Mouse (Mus musculus): ENCODE measurements at regions not wholly inside any gene's neighbourhood (a gene's known extent, or its start where the extent isn't known, plus 50 kb on each side); places are given as distances from the start of the nearest gene placed in this dataset.
"Not testable (repeated sequence)": the region's sequence is repeated elsewhere in the genome, so short reads cannot be mapped to it uniquely, and the experiment has no call there.

DNA sequence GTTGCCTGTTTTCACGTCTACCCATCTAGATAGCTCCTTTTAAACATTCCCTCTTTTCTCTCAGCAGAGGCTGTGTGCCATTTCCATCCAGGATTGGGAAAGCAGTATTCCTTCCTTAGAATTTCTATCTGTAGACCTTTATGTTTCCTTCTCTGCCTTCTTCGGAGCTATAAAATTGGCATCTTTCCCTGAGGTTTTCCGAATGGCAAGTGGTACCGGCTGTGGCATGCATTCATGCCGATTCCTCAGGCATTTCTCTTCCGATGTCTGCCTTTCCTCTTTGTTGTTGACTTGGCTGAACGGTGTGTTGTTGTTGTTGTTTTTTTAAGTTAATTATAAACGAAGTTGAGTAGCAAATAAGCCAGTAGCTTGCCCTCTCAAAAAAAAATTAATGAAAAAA lies 243.3 kb upstream of the Pmfbp1 start:
- ChIA-PET POLR2A (interaction anchor here in 1 of 4 experiments (0.6 kb wide), 1 partner anchor 9 kb away, joined by 3 read pairs; no protein-coding TSS in a partner anchor), CTCF (no interaction called here)

DNA sequence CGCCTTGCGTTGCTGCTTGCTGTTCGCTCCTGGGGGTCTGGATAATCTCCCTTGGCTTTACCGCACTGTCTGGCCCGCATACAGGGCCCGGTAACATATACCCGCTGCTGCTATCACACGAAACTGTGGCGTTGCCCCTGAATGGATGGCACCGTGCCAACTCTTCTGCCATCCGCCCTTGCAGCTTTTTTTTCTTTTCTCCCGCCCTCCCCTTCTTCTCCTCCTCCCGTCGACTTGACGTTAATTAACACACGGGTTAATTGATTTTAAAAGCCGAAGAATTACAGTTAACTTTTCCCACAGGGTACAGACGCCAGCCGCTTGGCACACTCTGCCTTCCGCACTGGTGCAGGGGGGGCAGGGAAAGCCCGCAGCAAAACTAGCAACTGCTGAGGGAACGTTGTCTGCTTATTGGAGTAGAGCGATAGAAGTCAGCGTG lies 242.4 kb upstream of the Pmfbp1 start:
- CTCF ChIA-PET = no interaction called here
- POLR2A ChIA-PET = interaction anchor here in 1 of 4 experiments (0.6 kb wide), 1 partner anchor 8 kb away, joined by 3 read pairs; no protein-coding TSS in a partner anchor

DNA sequence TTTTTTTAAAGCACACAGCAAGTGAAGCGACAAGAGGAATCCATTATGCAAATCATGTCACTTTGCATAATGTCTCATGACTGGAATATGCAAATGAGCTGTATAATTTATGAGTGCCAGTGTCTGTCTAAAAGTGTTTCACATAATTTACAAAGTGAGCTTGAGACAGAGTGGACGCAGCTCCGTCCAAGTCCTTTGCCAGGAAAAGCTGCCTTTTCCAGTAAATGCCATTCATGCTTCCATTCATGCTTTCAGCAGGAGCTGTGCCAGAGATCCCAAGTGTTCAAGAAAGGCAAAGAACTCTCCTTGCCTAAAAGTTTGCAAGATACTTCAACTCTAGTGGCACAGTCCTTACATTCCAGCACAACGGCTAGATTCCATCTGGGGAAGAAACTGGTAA lies 241.4 kb upstream of the Pmfbp1 start:
- POLR2A ChIA-PET = no interaction called here
- CTCF ChIA-PET = interaction anchor here in 1 of 4 experiments (0.6 kb wide), 1 partner anchor 341 kb away, joined by 3 read pairs; no protein-coding TSS in a partner anchor

DNA sequence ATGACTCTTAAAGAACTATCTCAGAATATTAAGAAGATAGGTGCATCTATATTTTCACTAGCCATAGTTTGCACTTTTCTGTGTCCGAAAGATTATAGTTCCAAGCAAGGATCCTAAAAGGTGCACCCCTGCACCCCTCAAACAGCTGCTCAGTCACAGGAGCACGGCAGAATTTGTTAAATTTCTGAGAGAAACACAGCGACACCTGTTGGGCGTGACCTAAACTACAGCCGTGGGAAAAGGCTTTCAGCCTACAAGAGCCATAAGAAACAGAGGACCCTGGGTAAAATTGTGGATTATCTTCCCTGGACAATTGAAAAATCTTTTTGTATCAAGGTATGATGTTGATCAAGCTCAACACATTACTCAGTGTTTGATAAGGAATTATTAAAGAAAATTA lies 214.7 kb upstream of the Pmfbp1 start:
- ChIA-PET POLR2A (interaction anchor here in 1 of 4 experiments (2.0 kb wide), 1 partner anchor 11 kb away, joined by 5 read pairs; no protein-coding TSS in a partner anchor), CTCF (interaction anchor here in 3 of 4 experiments (0.6 to 1.3 kb wide), 7 partner anchors 10 to 234 kb away, joined by 3 to 4 read pairs (median 3); no protein-coding TSS in a partner anchor)

DNA sequence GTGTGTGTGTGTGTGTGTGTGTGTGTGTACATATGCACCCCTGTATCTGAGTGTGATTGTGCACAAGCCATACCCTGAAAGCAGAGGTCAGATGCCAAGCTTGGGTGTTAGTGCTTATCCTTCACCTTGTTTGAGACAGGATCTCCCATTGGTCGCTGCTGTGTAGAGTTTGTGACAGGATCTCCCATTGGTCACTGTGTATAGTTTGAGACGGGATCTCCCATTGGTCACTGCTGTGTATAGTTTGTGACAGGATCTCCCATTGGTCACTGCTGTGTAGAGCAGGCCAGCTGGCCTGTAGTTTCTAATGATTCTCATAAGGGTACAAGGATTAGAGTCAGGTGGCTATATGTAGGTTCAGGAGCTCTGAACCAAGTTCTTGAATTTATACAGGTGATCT lies 213.3 kb upstream of the Pmfbp1 start:
- POLR2A ChIA-PET = interaction anchor here in 1 of 4 experiments (0.6 kb wide), 1 partner anchor 1870 kb away, joined by 5 read pairs; no protein-coding TSS in a partner anchor
- CTCF ChIA-PET = interaction anchor here in 1 of 4 experiments (0.7 kb wide), 1 partner anchor 37 kb away, joined by 3 read pairs; no protein-coding TSS in a partner anchor

DNA sequence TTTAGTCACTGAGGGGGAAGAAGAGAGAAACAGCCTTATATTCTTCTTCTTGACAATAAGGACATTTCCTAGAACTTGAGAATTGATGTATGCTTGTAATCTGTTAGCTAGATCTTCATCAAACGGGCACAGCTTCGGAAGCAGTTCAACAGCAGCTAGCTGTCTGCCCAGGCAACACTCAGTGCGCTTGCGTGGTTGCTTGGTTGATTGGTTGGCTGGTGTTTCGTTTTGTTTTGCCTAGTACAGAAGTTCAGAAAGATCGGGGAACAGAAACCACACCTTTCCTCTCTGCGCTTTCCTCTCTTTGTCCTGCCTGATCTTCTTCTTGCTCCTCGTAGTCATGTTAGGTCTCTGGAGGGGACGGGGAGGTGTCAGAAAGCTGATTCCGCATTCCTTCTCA lies 212.2 kb upstream of the Pmfbp1 start:
- ChIA-PET CTCF (interaction anchor here in 3 of 4 experiments (0.6 kb wide), 3 partner anchors 95 to 513 kb away, joined by 3 to 4 read pairs (median 4); no protein-coding TSS in a partner anchor), POLR2A (no interaction called here)

DNA sequence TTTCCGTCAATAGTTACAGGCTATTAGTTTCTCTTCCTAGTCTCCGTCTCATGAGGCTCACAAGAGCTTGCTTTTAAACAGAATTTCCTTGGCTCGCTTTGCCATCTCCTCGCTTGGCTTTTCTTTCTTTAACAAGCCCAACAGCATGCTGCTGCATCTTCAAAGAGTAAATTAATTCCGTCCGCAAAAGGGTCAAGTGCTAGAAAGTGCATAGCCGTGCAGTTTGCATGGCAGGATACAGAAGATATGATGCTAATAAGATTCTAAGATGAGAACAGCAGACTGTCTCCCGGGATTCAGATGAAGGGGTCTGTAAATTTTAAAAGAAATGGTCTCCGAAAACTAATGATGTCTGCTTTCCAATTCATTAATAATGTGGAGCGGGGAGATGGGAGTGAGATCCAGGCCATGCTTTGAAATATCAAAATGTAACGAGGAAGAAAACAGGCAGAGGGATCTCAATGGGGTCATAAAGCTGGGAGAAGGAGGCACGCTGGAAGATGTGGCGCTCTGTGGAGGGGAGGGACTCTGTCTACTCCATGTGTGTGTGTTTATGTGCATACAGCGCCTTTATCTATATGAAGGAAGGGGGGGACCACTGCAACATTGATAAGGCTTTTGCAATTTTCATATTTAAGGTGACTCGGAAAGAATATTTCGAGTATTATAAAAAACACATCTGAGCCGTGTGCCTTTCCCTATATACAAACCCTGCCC lies 183.0 kb upstream of the Pmfbp1 start:
- ChIA-PET POLR2A (interaction anchor here in 1 of 4 experiments (0.5 kb wide), 1 partner anchor 997 kb away, joined by 3 read pairs; no protein-coding TSS in a partner anchor), CTCF (interaction anchor here in 1 of 4 experiments (0.6 kb wide), 1 partner anchor 803 kb away, joined by 7 read pairs; no protein-coding TSS in a partner anchor)

DNA sequence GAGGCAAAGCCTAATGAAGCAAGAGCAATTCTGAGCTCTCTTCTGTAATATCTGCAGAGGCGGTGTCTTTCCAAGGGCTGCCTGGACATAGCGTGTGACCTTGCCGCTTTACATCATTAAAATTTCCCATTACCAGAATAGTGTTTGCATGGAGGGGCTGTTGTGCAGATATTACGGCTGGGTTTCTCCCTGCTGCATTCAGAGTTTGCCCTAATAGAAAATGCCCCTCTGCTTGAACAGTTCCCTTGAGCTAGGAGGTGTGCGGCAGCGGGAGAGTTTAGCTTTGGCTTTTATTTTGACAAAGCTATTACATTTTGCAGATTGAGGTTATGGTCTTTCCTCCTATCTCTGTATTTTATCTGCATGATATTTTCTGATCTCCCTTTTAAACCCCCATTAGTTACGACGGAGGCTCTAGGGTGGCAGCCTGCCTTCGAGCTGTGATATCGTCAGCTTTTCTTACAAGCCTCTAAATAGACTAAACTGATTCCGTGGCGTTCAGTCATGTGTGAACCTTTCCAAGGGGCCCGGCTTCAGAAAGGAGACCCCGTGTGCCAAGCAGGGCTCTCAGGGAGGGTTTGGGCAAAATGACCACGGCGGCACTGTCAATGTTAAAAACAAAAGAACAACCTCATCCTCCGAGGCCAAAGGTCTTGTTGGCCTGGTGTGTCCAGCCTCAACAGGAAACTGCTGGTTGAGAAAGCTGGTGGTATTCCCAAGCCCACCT lies 182.2 kb upstream of the Pmfbp1 start:
- ChIA-PET POLR2A (interaction anchor here in 1 of 4 experiments (0.5 to 1.3 kb wide), 2 partner anchors 14 to 996 kb away, joined by 3 read pairs; no protein-coding TSS in a partner anchor), CTCF (interaction anchor here in 3 of 4 experiments (0.6 to 1.1 kb wide), 3 partner anchors 128 to 802 kb away, joined by 4 to 7 read pairs (median 7); no protein-coding TSS in a partner anchor)

DNA sequence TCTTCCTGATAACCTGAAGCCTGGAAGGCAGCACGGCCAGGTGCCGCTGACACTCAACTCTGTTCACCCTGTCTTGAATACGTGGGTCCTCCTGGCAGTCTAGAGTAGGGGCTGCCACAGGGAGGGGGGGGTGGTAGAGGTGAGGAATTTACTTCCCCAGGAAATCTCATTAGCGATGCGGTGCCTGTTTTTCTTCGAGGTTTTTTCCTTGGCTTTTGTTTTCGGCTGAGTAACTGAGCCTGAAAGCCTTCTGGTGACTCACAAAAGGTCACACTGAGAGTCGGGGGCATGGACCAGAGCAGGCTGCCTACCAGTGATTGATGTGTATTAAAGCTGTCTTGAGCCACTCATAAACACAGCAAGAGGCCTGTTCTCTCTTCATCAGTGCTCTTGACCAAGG lies 181.1 kb upstream of the Pmfbp1 start:
- POLR2A ChIA-PET = interaction anchor here in 1 of 4 experiments (1.3 kb wide), 1 partner anchor 13 kb away, joined by 3 read pairs; no protein-coding TSS in a partner anchor
- CTCF ChIA-PET = interaction anchor here in 1 of 4 experiments (1.1 kb wide), 1 partner anchor 127 kb away, joined by 7 read pairs; no protein-coding TSS in a partner anchor

DNA sequence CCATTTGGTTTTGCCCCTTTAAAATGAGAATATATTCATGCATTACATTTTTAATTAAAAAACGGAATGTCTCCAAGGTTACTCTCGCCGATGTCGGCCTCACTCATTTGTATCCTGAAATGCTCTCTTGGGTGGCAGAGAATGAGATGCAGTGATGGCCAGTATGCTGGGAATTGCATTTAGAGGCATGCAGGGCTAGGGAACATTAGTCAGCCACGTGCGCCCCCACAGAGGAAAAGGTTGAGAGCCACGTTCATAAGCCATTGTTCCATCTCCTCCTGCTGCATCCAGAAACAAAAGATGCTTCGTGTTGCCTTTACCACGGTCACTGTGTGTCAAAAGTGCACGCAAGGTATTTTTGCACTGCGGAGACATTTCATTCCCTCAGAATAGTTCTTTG lies 172.9 kb upstream of the Pmfbp1 start:
- ChIA-PET POLR2A (no interaction called here), CTCF (no interaction called here)

DNA sequence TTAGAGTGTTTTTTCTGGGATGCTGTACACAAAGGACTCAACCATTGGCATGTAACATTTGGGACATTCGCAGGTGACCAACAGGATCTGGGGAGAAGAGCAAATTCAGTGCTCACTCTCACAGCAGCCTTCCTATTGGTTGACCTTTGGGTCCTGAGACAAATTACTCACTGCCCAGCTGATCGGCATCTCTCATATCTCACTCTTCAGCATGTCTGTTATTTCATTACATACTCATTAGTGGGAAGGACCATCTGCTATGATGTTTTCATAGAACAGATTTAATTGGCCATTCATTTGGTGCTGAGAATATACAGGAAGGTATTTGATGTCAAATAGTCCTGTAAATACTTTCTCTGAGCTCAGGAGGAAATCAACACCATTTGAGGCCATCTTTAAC lies 170.5 kb upstream of the Pmfbp1 start:
- ChIA-PET POLR2A (no interaction called here), CTCF (interaction anchor here in 1 of 4 experiments (0.6 kb wide), 1 partner anchor 415 kb away, joined by 3 read pairs; no protein-coding TSS in a partner anchor)

DNA sequence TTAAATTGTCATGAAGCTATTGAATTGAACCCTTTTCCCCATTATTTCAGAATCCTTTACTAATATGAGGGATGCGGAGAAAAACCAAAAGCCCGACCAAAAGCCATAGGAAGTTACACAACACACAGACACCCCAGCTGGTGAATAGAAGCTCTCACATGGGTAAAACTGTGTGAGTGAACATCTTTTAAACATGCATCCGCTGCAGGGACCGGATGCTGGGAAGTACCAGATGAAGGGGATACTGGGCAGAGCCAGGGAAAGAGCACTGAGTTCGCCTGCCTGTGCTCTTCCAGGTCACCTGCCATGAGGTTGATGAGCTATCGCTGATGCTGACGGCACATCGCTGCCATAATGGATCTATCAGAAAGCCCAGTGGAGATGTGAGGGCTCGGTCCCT lies 169.6 kb upstream of the Pmfbp1 start:
- POLR2A ChIA-PET = no interaction called here
- CTCF ChIA-PET = interaction anchor here in 2 of 4 experiments (0.7 to 1.1 kb wide), 2 partner anchors 14 to 212 kb away, joined by 3 to 8 read pairs; no protein-coding TSS in a partner anchor

DNA sequence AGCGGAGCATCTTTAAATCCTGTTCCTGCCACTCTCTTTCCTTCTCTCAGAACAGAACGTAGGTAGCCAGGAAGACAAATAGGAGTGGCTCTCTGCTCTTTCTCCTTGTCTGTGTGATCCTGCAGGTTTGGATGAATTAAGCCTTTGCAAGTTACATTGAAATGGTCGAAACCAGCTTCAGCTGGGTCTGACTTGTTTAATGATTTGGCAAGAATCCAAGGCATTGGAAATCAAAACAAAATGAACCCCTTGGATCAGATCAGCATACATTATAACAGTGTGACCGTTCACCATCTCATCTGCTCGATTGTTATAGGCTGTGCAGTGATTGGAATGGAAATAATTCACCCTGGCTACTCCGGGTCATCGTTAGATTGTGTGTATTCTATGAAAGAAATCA lies 157.6 kb upstream of the Pmfbp1 start:
- ChIA-PET POLR2A (no interaction called here), CTCF (interaction anchor here in 1 of 4 experiments (0.6 kb wide), 1 partner anchor 1263 kb away, joined by 3 read pairs; no protein-coding TSS in a partner anchor)

DNA sequence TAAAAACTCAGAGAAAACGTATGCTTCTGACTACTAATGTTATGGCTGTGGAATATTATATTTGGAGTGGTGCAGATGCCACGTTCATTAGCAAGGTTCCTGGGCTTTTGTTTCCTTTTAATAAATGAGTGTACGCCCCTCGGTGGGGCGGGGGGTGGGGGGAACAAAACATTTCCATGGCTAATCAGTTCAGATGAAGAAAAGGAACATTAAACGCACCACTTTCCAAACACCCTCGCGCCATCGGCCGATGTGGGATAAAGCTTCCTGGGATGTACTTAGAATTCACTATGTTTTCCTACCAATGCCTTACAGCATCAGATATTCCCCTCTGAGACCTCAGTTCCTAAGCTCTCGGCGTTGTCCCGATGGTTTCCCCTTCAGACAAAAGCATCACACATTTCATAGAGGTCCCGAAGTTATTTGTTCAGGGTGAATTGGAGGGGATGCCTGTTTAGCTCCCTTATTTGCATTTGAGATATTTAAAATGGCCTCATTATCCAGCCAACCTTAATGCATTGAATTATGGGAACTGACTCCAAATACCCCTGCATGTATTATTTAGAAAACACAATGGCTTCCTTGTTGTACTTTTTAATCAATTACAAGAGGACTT lies 155.5 kb upstream of the Pmfbp1 start:
- ChIA-PET POLR2A (no interaction called here), CTCF (interaction anchor here in 2 of 4 experiments (0.6 to 1.2 kb wide), 2 partner anchors 14 to 199 kb away, joined by 3 read pairs; no protein-coding TSS in a partner anchor)

DNA sequence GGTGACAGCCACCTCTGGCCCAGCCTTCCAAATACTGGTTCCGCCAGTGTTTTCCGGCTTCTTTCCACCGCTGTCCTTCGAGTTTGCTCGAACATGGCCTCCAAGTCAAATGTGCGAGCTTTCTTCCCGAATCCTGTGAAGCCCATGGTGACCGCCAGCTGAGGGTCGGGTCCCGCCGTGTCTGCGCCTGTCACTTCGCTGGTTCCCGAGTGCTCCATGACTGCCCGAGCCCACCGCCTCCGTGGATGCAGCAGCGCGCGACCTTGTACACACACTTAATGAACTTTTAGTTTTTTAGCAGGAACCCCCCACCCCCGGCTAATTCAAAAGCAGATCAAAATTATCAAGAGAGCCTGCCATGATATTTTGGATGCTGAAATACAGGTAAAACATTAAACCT lies 153.2 kb upstream of the Pmfbp1 start:
- CTCF ChIA-PET, POLR2A ChIA-PET: not testable (repeated sequence)

DNA sequence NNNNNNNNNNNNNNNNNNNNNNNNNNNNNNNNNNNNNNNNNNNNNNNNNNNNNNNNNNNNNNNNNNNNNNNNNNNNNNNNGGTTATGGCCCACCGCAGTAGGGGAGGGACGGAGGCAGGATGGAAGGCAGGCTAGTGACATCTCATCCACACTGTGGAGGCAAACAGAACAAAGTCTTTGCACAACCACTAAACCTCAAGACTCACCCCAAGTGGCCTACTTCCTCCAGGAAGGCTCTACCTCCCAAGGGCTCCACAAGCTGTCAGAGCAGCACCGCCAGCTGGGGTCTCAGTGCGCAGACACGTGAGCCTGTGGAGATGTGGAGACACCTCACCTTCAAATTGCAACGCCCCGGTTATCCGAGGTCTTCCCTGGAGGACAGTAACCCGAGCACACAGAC lies 138.7 kb upstream of the Pmfbp1 start:
- ChIA-PET POLR2A (no interaction called here), CTCF (interaction anchor here in 1 of 4 experiments (0.6 kb wide), 1 partner anchor 259 kb away, joined by 3 read pairs; the partner anchor contains the start of gene Pkd1l3)

DNA sequence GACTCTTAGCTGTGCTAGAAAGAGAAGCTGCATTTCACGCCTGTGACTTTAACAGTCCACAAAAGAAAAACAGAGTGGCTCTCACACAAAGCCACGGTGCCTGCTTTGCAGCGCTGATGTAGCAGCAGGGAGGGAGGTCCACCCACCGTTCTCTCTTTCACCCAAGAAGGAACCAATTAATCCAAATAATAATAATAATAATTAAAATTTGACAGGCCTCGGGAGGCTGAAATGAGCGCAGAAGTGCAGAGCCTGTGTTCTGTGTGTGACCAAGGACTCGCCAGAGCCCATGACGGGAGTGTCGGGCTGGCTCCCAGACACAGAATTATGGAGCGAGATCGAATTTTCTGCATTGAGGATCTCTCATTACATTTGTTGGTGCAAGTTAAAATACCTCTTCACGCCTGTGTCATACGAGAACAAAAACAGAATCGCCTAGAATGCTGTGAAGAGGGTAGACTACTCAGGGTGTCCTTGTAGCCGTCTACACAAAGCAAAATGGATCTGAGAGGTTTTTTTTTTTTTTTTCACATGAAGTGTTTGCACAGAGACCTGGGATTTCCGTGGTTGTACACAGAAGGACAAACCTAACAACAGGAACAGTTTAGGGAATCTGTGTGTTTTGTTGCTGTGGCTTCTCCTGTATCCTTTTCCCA lies 134.3 kb upstream of the Pmfbp1 start:
- CTCF ChIA-PET = interaction anchor here in 2 of 4 experiments (0.6 kb wide), 2 partner anchors 13 to 1038 kb away, joined by 3 read pairs; no protein-coding TSS in a partner anchor
- POLR2A ChIA-PET = interaction anchor here in 3 of 4 experiments (0.7 kb wide), 3 partner anchors 11 to 1530 kb away, joined by 3 to 4 read pairs (median 4); no protein-coding TSS in a partner anchor

DNA sequence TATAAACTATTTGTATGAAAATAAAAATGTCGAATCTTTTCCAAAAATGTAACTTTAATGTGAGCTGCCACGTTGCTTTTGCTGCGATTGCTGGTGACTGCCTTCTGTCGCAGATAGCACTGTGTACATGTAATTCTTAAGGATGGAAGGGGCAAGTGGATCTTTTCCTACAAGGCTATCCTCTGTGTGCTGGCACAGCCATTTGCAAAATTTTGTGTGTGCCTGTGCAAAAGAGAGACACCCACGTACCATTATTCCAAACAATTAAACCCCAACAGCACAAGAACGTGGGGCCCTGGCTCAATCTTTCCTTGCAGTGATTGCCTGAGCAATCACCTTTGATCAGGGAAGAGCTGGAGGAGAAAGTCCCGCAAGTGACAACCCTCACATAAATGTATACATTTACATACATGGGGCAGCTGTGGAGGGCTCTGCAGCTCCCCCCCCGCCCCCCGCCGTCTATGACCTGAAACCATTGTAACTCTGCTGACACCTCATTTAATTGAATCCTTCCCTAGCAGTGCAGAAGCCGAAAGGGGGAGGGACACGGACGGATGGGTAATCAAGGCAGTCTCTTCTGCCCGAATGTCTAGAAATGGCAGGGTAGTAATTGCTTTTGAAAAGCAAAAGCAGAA lies 133.6 kb upstream of the Pmfbp1 start:
- CTCF ChIA-PET = interaction anchor here in 2 of 4 experiments (0.6 kb wide), 2 partner anchors 14 to 1038 kb away, joined by 3 read pairs; no protein-coding TSS in a partner anchor
- POLR2A ChIA-PET = interaction anchor here in 3 of 4 experiments (0.7 kb wide), 3 partner anchors 392 to 1765 kb away, joined by 3 to 4 read pairs (median 3); no protein-coding TSS in a partner anchor
